Mouse (Mus musculus) regulatory T cell (primary cell): ENCODE measurements around the gene D630045J12Rik.

Source experiments
- in situ Hi-C: fragments of 300-600 bp; cut with MboI, MseI; formaldehyde crosslinking; loops from one replicate; pipeline ENCODE4 v1.15.1; 2025; ENCODE audit warnings: high pct_unique_total_duplicates

Gene D630045J12Rik

DNA sequence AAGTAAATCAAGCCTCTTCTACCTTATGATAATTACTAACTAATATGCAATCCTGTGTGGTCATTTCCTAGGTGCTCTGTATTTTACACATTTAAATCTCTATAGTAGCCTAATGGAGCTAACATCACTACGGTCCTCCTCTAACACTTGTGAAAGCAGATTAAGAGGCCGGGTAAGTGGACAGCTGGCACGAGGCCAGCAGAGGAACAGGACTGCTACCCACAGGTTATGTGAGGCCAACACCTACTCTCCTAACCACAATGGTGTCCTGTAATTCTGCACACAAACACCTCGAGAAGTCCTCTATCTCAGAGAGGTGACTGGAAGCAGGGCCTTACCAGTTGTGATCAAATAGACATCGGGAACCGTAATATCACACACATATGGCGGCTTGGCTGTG, 59.8 kb downstream of the D630045J12Rik start:
- in situ Hi-C loops = no loop called here

DNA sequence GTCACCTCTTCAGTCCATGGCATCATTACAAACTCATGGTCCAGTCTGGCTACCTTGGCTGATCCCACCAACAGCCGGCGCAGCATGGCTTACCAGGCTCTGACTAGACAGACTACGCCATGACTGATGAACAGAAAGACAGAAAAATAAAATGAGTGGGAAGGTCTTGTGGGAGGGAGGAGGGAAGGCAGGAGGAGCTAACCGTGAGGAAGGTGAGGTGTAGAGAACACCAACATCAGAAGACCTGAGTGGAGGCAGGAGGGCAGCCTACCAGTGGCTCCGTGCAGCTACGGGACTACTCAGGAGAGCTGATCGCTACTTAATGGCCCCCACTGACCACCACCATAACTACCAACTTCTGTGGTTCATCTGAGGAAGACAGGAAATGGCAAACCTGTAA, 60.9 kb downstream of the D630045J12Rik start:
- in situ Hi-C loops = no loop called here

- in situ Hi-C loops = no loop called here
Observed at GRCm38 (mm10) chr6:38186312-38186950, 67.4 kb downstream of the D630045J12Rik start.

DNA sequence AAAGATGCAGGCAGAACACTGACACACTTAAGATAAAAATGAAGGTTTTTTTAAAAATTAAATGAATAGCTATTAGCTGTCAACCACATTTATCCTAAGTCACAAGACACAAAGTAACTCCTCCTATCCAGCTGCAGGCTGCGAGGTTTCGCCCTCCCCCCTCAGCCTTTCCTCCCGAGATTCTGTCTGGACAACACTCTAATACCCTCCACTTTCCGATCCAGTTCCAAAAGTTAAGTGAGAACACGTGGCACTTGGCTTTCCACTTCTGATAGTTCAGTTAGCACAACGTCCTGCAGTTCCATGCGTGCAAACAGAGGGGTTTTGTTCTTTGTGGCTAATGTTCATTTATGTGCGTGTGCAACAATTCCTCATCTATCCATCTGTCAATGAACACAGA, 69.0 kb downstream of the D630045J12Rik start:
- in situ Hi-C loops = no loop called here

- in situ Hi-C loops = no loop called here
Observed at GRCm38 (mm10) chr6:38181756-38182318, 72.0 kb downstream of the D630045J12Rik start.

DNA sequence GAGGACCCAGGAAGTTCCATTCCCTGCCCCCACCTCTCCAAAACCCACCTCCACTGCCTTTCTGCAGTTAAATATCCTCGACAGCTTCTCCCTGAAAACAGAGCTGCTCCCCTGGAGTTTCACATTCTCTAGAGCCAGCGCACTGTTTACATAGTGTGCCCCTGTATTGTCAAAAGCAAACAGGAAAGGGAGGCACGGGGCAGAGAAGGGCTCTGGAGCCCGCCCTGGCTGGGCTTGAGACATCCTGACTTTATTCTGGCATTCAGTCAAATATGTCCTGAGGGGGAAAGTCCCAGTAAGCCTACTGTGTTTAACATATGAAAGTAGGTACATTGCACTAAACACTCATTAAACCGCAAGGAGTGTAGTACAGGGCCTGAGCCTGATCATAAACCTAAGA, 73.1 kb downstream of the D630045J12Rik start:
- in situ Hi-C loops = no loop called here

DNA sequence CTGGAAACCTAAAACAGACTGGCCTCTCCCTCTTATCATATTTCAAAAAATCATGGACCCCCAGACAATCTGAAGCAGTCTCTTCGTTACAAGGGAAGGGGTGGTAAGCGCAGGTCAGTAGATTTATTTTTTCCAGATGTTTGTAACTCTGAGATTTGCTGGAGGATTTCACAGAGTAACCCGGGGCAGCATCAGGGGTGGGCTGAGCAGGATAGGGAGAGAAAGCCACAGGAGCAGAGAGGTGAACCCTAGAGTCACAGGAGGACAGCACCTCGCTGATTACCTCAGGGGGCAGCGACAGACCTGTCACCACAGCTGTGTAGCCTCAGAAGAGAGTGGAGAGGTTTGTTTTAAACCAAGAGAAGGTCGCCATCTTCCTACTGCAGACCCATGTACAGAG, 88.4 kb downstream of the D630045J12Rik start:
- in situ Hi-C loops = loop anchor here (5.0 kb wide), 1 partner anchor 82 kb away; no protein-coding TSS in a partner anchor

DNA sequence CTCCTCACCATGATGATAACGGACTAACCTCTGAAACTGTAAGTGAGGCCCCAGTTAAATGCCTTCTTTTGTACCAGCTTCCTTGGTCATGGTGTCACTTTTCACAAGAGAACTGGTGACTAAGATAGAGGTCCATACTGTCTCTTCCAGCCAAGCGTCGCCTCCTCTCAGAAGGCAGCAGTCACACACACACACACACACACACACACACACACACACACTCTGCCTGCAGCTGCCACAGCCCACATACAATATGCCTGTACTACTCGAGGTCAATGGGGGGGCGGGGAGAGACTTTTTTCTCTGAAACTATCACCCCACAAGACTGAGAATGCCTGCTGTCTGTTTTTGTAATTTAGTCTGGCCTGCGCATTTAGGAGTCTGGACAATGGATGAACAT, 89.1 kb downstream of the D630045J12Rik start:
- in situ Hi-C loops = loop anchor here (5.0 kb wide), 1 partner anchor 83 kb away; no protein-coding TSS in a partner anchor

DNA sequence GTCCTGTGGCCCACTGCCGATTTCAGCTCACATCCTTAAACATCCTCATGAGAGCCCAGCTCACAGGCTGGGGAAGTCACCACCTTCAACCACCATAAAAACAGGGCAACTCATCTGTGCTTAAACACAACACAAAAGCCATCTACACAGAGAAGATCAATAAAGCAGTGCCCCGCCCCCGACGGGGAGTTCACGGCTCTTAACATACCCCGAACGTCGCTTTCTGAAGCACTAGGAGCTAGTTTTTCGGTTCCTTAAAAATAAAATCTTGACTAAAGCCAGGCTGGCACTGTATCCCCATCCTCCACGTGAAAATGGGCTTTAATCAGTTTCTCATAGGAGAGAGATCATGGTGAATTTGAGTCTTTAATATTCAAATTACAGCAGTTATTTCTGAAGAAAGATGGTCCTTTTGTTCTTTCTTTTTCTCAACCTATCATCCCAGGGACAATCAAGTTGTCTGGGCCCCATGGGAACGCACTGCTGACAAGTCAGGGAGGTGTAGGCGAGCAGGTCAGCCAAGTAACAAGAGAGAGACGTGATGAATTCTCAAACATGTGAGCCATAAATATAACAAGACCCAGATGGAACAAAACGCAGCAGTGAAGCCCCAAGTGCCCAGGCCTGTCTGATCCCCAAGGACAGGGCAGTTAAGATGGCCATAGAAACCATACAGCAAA, 90.8 kb downstream of the D630045J12Rik start:
- in situ Hi-C loops = no loop called here

DNA sequence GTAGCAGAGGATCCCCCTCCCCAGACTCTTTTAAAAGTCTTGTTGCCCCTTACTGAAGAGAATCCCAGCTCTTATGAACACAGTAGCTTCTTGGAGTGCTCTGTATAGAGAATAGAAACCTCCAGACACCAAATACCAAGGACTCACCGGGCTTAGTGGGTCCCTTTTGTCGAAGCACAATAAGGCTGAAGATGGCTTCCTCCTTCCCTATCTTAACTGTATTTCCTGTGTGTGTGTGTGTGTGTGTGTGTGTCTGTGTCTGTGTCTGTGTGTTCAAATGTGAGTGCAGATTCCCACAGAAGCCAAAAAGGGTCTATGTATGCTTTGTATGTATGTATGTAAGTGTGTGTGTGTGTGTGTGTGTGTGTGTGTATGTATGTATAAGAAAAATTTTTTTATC, 93.3 kb downstream of the D630045J12Rik start:
- in situ Hi-C loops = no loop called here

- in situ Hi-C loops = no loop called here
Observed at GRCm38 (mm10) chr6:38160102-38160501, 93.7 kb downstream of the D630045J12Rik start.

GRCm38 (mm10) chr6:38159576-38159975, 94.2 kb downstream of the D630045J12Rik start:
- in situ Hi-C loops = no loop called here

- in situ Hi-C loops = no loop called here
Observed at GRCm38 (mm10) chr6:38157925-38158324, 95.9 kb downstream of the D630045J12Rik start.

DNA sequence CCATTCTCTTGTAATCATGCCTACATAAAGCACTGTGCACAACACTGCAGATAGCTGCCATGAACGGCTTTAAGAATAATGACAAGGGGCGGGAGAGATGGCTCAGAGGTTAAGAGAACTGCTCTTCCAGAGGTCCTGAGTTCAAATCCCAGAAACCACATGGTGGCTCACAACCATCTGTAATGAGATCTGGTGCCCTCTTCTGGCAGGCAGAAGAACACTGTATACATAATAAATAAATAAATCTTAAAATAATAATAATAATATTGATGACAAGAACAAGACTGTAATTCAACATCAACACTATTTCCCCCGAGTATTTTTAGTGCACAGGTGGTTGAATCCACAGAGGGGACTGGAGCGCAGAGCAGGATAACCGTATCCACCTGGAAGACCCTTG, 97.6 kb downstream of the D630045J12Rik start:
- in situ Hi-C loops = no loop called here

DNA sequence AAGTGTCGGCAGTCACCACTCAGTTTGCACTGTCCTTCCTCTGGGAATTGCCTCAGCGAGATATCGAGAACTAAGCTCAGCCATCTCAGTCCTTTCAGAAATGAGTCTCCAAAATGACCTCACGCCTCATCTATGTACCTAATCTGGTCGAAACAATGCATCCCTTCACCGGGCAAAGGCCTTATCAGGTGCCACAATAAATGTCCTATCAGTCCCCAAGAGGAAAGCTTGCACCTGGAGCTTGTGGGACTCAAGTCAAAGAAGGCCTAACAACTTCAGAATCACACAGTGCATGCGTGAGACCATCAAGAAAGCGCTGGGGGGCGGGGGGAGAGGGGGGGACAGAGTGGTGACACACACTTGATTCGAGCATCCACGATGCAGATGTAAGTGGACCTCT, 101.5 kb downstream of the D630045J12Rik start:
- in situ Hi-C loops = no loop called here

DNA sequence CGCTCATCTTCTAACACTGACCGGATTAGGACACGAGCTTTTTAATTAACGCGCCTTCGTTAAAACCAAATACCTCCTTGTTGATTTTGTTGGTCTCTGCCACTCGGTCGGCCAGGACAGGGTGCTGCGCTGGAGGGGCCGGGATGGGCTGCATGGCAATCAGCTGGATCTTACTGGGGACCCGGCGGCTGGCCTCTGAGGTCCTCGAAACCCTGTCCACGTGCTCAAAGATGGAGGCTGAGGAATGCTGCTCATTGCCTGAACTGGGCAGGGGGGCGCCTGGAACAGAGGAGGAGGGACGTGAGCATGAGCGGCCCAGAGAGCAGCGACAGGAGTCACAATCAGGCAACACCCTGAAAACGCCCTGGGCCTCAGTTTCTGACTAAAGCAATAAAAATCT, 104.3 kb downstream of the D630045J12Rik start:
- in situ Hi-C loops = no loop called here

GRCm38 (mm10) chr6:38148626-38149025, 105.2 kb downstream of the D630045J12Rik start:
- in situ Hi-C loops = no loop called here

- in situ Hi-C loops = no loop called here
Observed at GRCm38 (mm10) chr6:38147301-38147700, 106.5 kb downstream of the D630045J12Rik start.

DNA sequence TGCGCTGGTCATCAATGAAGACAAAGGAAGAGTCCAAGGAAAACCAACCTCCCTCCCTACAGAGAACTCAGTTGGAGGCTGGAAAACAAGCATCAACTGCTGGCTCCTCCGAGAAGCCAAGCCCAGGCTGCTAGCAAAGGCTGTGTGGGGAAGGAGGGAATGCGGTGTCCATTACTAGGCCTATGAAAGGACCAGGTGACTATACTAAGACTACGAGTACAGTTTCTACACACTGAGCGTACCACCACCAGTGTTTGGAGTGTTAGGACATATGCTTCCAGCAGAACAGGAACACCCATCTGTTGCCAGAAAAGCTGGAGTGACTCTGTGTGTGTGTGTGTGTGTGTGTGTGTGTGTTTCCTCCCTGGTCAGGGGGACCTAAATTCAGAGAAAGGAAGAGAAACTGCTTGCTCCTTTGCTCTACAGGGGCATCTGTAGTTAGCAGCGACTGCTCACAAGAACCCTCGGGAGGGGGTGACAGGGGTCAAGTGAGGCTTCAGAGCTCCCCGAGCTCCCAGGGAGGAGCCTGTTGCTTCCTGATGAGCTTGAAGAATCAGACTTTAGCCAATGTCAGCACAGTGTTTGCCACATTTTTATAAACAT, 108.2 kb downstream of the D630045J12Rik start:
- in situ Hi-C loops = no loop called here

- in situ Hi-C loops = no loop called here
Observed at GRCm38 (mm10) chr6:38144161-38144998, 109.4 kb downstream of the D630045J12Rik start.

DNA sequence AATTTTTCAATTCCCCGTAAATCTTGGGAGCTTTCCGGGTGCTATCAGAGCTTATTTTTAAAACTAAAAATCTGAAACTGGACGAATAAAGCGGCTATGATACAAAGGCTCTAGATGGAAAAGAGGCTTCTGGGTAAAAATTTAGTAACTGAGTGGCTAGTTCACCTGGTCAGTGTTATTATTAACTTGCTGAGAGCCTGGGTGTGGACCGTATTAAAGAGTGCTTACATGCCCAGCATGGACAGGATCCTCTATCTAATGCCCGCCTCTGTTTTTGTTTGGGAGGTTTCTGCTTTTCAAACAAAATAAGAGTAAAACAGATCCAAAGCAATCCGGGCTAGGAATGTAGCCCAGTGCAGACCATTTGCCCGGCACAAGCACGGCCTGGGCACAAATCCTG, 113.4 kb downstream of the D630045J12Rik start:
- in situ Hi-C loops = no loop called here

- in situ Hi-C loops = no loop called here
Observed at GRCm38 (mm10) chr6:38139086-38139485, 114.7 kb downstream of the D630045J12Rik start.
